Mouse (Mus musculus) v-Abl transformed pro-B cells (cell line): Measurements from ENCODE around the gene Gtpbp1.

Experiments used
- in situ Hi-C, 2 experiments: fragments of 400-800 bp; cut with MboI; formaldehyde crosslinking; loops; one replicate each; pipeline ENCODE4 v1.15.1; 2025; ENCODE audit not compliant: unreplicated experiment in 2 of 2

Gene Gtpbp1

DNA sequence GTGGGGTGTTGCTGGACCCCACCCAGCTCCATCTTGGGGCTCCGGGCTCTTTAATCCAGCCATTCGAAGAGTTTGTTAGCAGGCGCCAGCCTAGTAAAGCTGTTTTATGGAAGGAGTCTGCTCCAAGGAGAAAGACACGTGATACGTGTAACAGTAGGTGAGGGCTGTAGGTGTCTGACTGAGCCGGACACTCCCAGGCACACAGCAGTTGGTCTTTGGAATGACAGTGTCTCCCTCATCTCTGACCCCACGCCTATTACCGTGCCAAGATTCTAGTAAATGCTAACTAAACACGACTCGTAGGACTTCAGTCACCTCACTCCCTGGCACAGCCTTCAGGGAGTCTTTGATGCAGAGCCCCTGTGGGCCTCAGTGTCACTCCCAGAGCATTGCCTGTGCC lies 54.7 kb downstream of the Gtpbp1 start:
- in situ Hi-C loops = no loop called here

DNA sequence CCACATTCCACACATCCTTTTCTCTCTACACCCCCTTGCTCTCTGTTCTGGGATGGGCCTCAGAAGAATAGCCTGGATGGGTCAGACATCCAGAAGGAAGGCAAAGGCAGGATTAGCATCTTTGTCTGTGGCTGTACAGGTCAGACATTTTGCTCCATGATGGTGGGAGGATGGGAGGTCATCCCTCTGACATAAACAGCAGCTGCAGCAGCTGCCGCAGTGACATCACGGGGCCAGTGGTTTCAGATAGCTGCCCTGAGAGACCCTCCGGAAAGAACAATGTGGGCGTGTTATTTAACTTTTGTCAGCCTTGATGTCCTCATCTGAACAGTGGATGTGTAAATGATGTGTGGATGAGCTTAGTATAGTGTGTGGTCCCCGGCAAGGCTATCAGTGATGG lies 55.2 kb downstream of the Gtpbp1 start:
- in situ Hi-C loops = no loop called here

GRCm38 (mm10) chr15:79747998-79748397 lies 57.4 kb downstream of the Gtpbp1 start:
- in situ Hi-C loops = no loop called here

DNA sequence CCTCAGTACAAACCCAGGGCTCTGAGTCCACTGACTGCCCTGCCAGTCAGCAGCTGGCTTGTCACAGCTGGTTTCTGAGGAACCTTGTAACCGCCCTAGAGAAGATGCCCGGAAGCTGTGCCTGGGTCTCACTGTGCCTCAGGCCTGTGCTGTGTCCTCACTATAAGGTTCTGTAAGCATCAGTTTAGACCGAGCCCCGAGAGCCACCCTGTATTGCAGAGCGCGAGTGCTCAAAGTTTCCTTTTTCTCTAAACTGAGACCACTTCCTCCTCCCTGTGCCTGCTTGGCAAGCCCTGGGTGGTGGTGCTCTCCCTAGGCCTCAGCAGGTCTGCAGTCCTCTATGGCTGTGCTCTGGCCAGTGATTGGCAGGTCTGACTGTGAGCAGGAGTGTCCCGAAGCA lies 58.5 kb downstream of the Gtpbp1 start:
- in situ Hi-C loops = no loop called here

GRCm38 (mm10) chr15:79750266-79750665 lies 59.6 kb downstream of the Gtpbp1 start:
- in situ Hi-C loops = loop anchor here (5.0 to 10.0 kb wide), 2 partner anchors 192 to 335 kb away; no protein-coding TSS in a partner anchor

DNA sequence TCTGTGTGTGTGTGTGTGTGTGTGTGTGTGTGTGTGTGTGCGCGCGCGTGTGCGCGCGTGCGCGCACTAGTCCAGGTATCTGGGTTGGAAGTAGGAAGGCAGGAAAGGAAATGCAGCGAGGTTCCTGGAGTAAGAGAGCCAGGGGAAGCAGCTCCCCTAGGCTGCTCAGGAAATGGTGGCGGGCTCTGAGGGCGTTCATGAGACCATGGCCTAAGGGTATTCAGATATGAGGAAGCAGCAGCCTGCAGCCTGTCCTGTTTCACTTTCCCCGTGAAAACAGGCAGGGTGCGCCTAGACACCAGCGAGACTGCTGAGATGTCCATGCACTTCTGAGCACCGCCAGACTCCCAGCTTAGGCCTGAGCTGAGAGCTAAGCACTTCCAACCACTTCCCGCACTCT lies 61.1 kb downstream of the Gtpbp1 start:
- in situ Hi-C loops = loop anchor here (5.0 to 10.0 kb wide), 2 partner anchors 191 to 333 kb away; no protein-coding TSS in a partner anchor

- in situ Hi-C loops = loop anchor here (5.0 to 10.0 kb wide), 2 partner anchors 189 to 332 kb away; no protein-coding TSS in a partner anchor
Observed at GRCm38 (mm10) chr15:79752742-79753419, 62.2 kb downstream of the Gtpbp1 start.

- in situ Hi-C loops = loop anchor here (5.0 to 10.0 kb wide), 2 partner anchors 189 to 331 kb away; no protein-coding TSS in a partner anchor
Observed at GRCm38 (mm10) chr15:79753420-79753752, 62.7 kb downstream of the Gtpbp1 start.

- in situ Hi-C loops = loop anchor here (5.0 to 10.0 kb wide), 2 partner anchors 188 to 331 kb away; no protein-coding TSS in a partner anchor
Observed at GRCm38 (mm10) chr15:79753873-79754272, 63.2 kb downstream of the Gtpbp1 start.

GRCm38 (mm10) chr15:79755176-79755575 lies 64.5 kb downstream of the Gtpbp1 start:
- in situ Hi-C loops = loop anchor here in 1 of 2 experiments (10.0 kb wide), 1 partner anchor 330 kb away; no protein-coding TSS in a partner anchor

GRCm38 (mm10) chr15:79755977-79756625 lies 65.5 kb downstream of the Gtpbp1 start:
- in situ Hi-C loops = loop anchor here in 1 of 2 experiments (10.0 kb wide), 1 partner anchor 329 kb away; no protein-coding TSS in a partner anchor

GRCm38 (mm10) chr15:79757118-79757517 lies 66.5 kb downstream of the Gtpbp1 start:
- in situ Hi-C loops = loop anchor here in 1 of 2 experiments (10.0 kb wide), 1 partner anchor 328 kb away; no protein-coding TSS in a partner anchor

GRCm38 (mm10) chr15:79760956-79761355 lies 70.3 kb downstream of the Gtpbp1 start:
- in situ Hi-C loops = no loop called here

DNA sequence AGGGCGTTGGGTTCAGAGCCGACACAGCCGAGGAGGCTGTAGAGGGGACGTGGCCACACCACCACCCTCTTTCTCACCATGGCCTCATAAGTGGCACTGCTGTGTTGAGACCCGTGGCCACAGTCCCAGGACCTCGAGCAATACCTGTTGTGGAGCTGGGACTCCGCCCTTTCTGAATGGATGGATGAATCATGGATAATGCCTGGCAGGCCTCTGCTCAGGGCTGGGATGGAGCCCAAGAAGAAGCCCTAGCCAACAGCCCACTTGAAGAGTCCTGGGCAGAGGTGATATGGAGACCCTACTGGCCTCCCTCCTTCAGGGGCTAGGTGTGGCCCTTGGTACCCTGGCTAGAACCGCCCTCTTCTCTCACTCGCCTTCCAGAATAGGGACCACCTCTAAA lies 72.4 kb downstream of the Gtpbp1 start:
- in situ Hi-C loops = no loop called here

GRCm38 (mm10) chr15:79763601-79764246 lies 73.1 kb downstream of the Gtpbp1 start:
- in situ Hi-C loops = no loop called here

DNA sequence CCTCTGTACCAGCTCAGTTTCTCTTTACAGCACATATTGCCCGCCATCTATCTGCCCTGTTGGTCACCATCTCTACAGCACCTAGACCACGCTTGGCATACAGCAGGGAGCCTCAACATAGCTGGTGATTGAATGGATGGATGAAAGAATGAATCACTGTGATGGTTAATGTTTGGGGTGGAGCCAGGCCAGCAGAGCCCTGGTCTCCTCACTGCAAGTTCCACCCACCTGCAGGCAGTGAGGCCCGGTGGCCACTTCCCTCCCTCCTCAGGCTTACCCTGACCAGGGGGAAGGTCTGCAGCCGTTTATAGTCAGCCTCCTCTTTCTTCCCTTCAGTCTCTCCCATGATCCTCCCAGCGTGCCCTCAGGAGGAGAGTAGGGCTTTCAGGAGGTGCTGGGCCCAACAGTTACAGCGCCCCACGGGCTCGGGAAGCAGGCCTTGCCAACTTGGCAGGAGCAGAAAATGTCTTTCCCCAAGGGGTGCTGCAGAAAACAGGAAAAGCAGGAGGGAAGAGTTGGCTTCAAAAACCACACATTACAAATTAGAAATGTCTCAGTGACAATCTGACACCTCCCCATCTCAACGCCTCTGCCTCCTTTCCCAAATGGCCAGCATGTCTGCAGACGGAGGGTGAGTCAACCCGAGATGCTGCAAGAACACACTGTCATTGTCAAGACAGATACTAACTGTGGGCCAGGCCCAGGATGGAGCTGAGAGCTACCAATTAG lies 74.1 kb downstream of the Gtpbp1 start:
- in situ Hi-C loops = no loop called here

- in situ Hi-C loops = no loop called here
Observed at GRCm38 (mm10) chr15:79765361-79765760, 74.7 kb downstream of the Gtpbp1 start.

GRCm38 (mm10) chr15:79766168-79766567 lies 75.5 kb downstream of the Gtpbp1 start:
- in situ Hi-C loops = no loop called here

- in situ Hi-C loops = no loop called here
Observed at GRCm38 (mm10) chr15:79766586-79767071, 76.0 kb downstream of the Gtpbp1 start.

- in situ Hi-C loops = no loop called here
Observed at GRCm38 (mm10) chr15:79767327-79767961, 76.8 kb downstream of the Gtpbp1 start.
